Mouse (Mus musculus) embryo, embryonic 10 days (tissue): ENCODE results near the gene 9430015G10Rik.
A peak's percentile ranks its signal among the peaks of the same experiment; 100 is the strongest.

ENCODE experiments used
- DNase-seq: peaks from one replicate; pipeline ENCODE4 v3.0.0-alpha.2; 2015; ENCODE audit warnings: low spot score

9430015G10Rik gene

DNA sequence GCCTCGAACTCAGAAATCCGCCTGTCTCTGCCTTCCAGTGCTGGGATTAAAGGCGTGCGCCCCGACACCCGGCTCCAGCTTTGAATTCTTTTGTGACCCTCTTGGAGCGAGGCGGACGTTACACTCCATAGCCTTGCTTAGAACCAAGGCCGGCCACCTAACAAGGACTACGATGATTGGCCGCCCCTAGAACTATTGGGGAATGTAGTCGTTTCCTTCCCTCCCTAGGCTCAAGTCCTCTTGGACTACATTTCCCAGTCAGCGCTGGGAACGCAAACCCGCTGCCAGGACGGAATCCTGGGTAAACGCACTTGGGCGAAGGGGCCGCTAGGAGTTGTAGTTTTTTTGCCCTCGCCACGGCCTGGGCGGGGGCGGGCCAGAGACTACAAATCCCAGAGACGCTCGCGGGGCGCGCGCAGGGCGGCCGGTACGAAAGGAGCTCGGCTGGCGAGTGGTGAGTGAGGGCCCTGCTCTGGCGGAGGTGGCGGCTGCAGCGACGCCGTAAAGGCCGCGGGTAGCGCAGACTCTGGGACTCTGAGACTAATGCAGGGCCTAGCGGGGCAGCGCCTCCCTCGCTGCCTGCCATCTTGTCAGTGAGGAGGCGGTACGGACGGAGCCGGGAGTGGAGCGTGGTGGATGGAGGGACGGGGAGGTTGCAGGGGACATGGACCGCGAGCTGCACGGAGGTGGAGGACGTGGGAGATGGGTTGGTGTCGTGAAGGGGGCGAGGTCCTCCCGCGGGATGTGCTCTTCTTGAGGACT is at the start of gene 9430015G10Rik:
TSS of gene 9430015G10Rik (plus strand) at position 413 of the 762 bp plus-strand sequence.
- peak; percentile 99 for DNase-seq

DNA sequence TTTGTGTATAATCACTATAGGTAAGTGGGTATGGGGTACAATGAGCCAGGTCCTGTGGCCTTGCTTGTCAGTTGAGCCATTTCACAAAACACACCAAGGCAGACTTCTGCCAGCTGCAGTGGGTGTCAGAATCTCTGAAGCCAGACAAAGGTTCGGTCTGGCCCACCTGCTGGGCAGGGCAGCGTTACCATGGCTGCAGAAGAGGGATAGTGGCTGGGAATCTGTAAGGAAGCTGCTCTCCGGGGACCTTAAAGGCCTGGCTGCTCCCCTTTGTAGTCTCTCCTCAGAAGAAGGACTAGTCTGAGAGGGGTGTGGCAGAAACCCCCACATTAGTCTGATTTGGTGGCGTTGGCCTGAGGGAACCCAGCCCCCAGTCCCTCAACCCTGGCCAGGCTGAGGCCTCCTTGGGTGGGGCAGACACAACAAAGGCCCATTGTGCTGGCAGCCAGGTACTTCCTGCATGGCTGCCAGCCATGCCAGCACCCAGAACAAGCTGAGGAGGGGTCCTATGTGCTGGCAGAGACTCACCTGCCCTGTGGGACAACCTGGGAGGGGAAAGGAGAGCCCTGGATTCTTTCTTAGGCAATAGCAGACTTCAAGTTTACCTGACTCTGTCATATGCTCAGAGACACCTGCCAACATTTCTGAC is 45.8 kb upstream of the 9430015G10Rik start:
- DNase-seq, result no peak

DNA sequence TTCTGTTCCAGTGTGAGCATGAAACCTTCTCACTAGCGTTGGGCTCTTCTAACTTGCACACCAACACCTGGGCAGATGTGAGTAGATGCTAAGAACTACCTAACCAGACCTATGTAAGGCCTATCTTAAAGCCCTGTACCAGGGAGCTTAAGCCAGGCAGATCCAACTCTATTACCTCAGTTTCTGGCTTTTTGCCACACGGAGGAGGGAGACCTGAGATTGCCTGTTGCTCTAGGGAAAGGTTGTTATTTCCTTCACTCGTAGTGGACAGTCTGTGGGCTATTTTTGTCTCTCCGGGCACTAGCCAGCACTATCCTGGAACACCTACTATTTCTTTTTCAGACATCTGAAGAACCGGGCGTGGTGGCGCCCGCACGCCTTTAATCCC is 45.3 kb upstream of the 9430015G10Rik start:
- DNase-seq, result no peak

DNA sequence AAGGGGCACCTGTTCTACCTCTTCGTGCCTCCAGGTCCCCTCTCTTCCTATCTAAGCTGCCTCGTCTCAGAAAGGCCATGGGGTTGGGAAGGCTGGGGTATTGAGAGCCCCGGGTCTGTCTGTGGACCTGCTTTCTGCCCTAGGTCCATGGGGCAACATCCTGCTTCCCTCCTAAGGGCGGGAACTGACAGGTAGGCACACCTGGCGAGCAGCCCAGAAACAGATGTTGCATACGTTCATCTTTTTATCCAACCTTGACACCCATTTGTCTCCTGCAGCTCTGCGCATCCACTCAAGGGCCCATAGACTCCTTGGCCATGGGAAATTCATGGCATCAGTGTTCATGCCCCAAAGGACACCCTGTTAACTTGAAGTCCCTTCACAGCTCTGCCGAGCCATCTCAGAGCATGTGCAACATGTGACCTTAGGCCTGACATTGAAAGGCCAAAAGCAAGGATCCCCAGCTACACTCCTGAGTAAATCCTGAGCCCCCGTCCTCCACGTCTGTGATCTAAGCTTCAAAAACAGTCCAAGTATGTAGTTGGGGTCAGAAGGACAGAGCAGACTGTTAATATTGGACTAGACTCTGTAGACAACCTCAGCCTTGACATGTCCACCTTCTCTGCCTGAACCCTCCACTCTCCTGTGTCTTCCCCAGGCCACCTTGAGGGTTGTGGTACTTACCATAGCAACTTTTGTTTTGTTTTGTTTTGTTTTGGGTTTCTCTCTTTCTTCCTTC is 44.5 kb upstream of the 9430015G10Rik start:
- no peak for DNase-seq

DNA sequence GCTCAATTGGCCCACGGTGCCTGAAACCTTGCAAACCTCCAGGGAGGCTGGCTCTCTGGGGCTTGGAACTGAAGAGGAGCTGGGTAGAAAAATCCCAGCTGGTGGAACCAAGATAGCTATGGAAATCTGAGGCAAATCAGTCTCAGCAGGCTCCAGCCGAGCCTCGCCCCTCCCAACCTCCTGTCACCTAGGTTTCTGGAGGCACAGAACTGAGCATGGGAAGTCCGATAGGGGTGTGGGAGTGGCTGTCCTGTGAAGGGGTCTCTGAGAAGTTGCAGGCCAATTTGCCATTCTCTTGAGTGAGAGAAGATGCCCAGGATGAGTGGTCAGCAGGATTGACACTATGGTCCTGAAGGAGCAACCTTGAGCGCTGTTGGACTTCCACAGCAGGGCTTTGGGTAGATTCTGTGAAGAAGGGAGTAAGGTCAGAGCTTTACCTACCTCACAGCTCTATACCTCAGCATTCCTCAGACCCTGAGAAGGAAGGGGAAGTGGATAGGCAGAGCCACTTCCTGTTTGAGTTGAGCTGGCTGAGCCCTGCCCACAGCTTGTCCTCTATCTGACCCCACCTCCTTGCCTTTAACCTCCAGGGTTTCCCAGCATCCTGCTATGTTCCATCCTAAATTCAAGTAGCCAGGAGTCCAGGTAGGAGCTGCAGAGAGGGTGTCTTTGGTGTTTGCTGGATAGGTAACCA is 42.4 kb upstream of the 9430015G10Rik start:
- no peak for DNase-seq

DNA sequence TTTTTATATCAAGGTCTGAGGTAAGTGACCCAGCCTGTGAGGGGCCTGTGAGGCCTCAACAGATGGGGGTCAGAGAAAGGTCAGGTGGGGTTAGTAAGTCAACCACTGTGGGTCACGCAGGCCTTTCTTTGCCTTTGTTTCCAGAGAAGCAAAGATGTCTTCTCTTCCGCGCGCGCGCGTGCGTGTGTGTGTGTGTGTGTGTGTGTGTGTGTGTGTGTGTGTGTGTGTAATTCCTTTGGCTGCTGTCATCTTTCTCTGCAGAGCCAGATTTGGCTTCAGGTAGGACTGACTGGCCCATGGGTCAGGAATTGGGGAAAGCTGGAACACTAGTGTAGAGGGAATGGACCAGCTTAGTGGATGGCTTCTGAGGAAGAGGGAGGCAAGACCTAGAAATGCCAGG is 40.1 kb upstream of the 9430015G10Rik start:
- DNase-seq, result no peak

DNA sequence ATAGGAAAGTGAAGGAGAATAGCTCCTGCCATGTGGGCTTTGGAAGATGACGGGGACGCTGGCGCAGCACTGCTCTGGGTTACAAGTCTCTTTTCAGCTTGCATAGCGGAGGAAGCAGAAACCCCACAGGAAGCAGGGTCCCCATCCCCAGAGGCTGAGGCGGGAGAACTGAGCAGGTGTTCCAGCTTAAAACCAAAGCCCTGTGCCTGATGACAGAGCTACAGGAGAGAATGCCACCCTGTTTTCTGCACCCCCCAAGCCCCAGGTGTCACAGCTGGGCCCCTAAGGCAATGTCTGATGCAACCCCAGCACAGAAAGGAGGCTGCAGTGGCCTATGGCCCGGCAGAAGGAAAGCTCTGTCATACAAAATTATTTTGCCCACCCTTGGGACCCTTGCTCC is 39.5 kb upstream of the 9430015G10Rik start:
- DNase-seq, result no peak

DNA sequence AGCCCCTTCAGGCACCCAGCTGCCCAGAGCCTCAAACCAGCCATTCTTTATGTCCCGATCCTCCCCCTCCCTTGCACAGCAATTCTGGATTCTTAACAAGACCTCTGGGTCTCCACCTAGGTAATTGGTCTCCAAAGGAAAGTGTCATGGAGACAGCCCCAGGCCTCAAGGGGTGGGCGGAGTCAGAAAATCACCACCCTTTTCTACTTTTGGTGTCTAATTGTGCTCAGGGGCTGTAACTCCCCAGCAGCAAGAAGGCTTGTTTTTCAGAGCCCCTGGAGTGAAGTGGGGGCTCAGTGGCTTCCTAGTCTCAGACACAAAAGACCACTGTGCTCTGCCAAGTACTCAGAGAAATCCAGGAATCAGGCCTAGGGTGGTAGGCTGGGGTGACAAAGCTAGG is 39.1 kb upstream of the 9430015G10Rik start:
- DNase-seq, result peak; percentile 16

DNA sequence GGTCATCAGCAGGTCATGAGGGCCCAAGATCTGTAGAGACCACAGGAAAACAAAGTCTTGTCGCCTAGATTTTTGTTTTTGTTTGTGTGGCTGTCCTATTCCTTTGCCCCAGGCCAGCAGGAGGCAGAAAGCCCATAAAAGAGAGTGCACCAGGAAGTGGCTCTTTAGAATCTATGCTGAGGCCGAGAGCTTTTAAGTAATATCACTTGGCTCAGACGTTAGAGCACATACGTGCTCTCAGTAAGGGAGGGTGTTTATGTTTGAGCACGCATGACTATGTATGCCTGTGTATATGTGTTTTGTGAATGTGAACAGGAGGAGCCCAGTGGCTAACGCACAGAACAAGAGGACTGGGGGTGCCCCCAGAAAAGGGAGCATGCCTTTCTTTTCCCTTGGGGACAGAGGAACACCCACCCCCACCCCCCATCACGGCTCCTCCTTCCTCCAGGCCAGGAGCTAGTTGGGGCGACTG is 32.8 kb upstream of the 9430015G10Rik start:
- no peak for DNase-seq

DNA sequence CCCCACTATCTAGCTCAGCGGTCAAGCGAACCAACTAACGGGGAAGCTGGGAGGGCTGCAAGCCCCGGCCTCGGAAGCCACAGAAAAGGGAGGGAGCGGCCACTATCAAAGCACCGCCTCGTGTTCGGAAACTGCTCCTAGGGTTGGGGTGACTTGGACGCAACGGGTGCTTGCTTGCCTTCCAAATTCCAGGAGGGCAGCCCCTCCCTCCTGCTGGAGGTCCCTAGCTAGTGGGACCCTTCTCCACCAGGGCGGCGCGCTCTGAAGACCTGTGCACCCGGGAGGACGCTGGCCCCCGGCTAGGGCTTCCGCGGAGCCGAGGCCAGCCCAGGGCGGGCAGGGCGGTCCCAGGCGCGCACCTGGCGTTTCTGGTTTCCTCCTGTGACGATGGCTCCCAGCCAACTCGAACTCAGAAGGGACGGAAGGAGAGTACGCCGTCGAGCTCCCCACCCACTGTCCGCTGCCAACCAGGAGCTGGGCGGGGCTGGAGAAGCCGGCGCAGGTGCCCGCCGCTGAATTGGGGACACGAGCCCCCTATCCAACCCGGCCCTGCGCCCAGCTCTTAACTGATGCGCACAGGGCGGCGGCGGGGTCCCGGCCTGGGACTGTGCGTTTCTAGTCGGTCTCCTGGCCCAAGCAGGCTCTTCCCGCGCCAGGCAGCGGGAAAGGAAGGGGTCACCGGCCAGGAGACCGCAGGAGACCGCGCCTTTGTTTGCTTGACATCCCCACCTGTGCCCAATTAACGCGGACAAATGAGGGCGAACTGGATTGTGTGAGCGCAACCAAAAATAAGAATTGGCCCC is 32.1 kb upstream of the 9430015G10Rik start:
- peak; percentile 64 for DNase-seq

DNA sequence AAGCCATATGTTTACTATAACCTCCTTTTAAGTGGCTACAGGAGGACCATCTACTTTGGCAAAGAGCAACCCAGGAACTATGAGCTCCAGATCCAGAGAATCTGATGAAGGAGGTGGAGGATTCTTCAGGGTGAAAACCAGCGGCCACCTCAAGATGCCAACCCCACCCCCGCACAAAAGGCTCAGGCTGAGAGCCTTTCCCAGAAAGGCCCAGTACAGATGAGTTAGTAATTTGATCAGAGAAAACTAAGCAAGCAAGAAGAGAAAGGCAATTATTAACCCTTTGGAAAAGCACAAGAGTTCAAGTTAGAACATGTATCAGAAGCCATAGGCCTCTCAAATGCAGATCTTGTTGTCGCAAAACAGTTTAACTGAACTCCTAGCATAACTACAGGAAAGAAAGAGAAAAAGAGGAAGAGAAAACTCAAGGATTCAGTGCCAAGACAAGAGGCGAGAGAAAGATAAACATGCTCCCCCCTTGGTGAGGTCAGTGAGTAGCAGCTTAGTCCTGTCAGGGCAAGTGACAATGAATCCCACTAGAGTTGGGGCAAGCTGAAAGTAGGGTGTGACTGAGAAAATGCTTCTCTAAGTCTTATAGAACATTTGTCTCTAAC is 27.1 kb upstream of the 9430015G10Rik start:
- no peak for DNase-seq

DNA sequence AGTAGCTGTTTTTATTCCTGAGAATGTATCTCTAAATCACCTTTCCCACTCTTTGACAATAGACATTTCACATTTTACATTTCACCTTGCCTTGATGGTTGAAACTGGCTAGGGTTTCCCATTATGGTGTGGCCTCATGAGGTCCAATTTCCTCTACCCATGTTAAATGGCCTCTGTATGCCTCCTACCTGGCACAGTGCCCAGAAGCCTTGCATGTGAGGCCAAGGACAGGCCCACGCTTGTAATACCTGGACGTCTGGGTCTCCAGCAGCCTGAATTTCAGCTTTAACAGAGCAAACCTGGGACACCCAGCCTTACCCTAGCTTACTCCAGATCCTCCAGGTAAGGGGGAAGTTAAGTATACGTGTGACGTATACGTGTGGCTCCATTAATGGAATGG is 26.4 kb upstream of the 9430015G10Rik start:
- DNase-seq, result no peak

DNA sequence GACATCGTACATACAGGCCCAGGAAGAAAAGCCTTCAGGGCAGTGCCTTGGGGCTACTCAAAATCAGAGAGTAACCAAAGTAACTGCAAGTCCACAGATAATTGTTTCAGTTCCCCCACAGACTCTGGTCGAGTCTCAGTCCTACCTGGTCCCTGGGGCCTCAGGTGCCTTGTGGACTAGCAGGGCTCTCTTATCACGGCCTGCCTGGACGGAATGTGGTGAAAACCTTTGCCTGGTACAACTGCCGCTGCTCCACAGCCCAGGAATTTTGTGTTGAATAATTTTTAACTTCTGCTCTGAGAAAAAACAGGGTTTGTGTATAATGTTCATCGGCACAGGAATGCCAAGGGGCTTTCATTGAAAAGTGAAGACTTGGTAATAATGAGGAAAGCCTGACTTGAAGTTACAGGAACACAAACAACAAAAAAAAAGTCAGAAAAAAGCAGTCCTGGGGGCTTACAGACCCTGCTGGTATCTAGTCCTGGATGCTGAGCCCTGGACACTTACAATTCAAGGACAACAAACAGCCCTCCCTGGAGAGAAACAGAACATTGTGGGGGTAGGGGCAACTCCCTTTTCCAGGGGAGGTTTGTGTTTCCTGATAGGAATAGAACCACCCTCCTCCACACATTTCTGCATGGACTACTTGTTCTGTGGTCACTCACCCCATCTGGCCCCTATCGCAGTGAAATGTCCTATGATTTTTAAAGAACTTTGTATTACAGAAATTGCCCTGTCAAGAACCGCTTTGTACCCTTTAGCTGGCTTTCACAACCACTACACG is 25.5 kb upstream of the 9430015G10Rik start:
- DNase-seq, result no peak

DNA sequence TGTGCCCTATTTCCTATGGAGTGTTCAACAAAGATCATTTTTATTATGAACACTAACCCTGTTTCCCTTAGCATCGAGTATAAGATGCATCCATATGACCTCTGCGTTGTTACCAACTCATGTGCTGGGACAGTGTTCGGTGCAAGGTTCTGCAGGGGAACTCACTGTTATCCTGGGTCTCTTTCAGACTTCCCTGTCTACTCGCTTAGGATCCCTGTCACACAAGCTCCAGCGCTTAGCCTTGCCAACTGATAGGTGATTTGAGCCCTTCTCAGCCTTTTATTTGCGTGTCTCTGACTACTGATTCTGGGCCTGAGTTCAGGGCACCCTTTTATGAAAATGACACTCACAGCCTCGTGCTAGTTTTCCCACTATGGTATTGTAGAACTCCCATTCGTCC is 24.5 kb upstream of the 9430015G10Rik start:
- no peak for DNase-seq

DNA sequence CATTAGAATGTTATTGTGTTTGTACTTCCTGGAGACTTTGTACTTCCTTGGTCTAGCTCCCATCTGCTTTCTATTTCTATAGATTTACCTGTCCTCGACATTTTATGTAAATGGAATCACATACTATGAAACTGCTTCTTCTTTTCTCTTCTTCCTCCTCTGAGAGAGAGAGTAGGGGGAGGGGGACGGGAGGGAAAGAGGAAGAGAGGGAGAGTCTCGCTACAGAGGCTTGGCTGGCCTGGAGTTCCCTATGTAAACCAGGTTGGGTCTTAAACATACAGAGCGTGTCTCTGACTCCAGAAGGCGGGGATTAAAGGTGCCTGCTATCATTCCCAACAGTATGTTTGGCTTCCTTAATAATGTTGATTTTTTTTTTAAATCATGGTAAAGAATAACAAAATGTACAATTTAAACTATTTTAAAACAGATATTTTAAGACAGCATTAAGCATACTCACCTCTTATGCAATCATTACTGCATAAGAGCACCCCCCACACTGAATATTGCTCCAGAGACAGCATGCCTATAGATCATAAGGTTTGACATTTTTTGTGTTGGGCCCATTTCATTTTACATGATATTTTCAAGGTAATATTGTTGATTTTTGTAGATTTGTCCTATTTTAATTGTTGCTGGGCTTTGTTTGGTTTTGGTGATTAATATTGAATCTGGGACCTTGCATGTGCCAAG is 22.2 kb upstream of the 9430015G10Rik start:
- no peak for DNase-seq

DNA sequence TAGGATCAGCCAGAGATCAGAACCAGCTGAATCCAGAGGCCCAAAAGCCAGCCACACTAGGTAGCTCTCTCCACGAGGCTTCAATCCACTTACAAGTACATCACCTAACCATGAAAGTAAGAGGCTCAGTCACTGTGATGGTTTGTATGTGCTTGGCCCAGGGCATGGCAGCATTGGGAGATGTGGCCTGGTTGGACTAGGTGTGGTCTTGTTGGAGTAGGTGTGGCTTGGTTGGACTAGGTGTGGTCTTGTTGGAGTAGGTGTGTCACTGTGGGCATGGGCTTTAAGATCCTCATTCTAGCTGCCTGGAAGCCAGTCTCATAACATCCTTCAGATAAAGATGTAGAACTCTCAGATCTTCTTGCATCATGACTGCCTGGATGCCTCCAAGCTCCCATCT is 18.5 kb upstream of the 9430015G10Rik start:
- no peak for DNase-seq

DNA sequence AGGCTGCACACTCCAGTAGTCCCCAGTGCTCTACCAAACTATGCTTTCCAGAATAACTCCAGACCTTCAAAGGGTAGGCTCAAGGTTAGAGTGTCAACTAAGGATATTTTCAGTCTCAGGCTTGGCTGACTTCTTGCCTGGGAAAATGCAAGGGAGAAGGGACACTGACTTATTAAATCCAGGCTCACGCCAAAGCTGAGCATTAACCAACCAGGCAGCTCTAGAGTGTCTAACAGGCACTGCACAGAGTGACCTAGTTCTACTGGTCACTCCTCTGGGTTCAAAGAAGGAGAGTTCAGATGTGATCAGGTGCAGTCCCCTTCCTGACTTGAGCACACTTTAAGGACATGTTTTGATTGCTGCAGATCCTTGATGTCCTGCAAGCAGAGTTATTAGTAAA is 17.0 kb upstream of the 9430015G10Rik start:
- DNase-seq, result no peak

DNA sequence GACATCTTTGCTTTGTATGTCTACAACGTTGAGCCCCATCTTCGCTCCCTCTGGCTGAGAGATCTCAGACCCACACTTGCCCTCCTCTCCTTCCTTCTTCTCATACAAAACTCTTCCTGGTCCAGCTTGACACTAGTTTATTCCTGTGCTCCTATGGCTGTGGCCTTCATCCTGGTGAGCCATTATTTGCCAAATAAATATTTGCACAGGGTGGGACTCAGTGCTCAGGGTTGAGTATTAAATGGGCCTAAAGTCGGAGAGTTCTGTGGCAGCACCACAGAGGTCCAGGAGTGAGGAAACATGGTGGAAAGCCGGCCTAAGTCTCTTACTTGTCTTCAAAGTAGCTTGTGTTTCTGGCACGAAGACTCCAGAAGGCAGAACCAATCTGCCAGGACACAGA is 16.0 kb upstream of the 9430015G10Rik start:
- no peak for DNase-seq

DNA sequence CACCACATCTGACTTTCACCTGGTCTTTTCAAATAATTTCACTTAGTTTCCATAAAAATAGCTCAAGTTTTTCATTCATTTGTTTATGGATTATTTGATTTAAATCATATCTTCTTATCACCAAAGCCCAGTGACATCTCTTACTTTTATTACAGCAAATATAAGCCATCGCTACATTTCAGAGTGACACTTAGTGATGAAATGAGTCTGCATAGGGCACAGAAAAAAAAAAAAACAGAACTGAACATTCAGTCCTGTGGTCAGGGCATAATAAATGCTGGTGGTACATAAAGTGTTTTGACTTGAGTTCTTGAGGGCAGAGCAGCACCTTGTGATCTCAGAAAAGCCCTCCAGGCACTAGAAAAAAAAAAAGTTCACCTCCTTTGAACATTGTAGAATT is 13.6 kb upstream of the 9430015G10Rik start:
- DNase-seq, result no peak
